Mouse (Mus musculus) erythroblast, embryonic 14.5 days (primary cell): Measurements from ENCODE around the gene Hist1h4i.

Source experiments
- GATA1 ChIP-seq: IDR thresholded peaks from 2 replicates; pipeline ENCODE4 v1.6.1; 2012; ENCODE audit warnings: low read length, inconsistent platforms, mixed read lengths
- TAL1 ChIP-seq: IDR thresholded peaks from 3 replicates; pipeline ENCODE4 v1.6.1; 2012; ENCODE audit warnings: low read length, inconsistent platforms, mixed read lengths

GRCm38 (mm10) chr13:22034443-22035266, 6.5 kb downstream of the Hist1h4i start:
- TF ChIP-seq GATA1 (no peak), TAL1 (no peak)
